ENCODE assay signal across 17 mouse cellular contexts in the genomic region with DNA sequence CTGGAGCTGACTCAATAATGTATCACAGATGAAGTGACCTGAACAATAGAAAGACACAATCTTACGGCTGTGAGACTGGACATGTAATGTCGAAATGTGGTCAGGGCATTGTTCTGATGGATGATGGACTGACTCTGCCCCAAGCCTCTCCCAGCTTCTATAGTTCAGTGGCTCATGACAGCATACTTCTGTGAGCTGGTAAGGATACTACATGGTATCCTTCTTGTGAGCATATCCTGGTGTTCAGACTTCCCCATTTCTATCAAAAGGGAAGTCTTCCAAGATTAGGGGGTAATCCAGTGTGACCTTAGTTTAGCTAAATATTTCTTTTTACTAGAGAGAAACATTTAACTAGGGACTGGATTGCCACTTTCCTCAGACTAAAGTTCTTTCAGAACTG.
"Had no signal": no experiment of that assay in that cellular context is flagged by ENCODE, and none has a peak within 500 bp of the region (broad histone marks: within the 10 kb centered on the region; RNA-seq: fewer than 3 reads in every experiment).

No protein-coding gene starts in this region.

- H3K27ac ChIP-seq: liver, embryonic 14.5 days; midbrain, embryonic 10.5 days; midbrain, embryonic 12.5 days; neural tube, embryonic 12.5 days; stomach, embryonic 15.5 days; stomach, postnatal 0 days had no signal

- ATAC-seq: midbrain, embryonic 16.5 days had no signal

- DNase-seq: lung, adult 18-20 months; lung, embryonic 14.5 days; lung, postnatal 10 days; lung, postnatal 4 days; midbrain, embryonic 14.5 days; right cerebral cortex, postnatal 14 days; thymus, adult 2 months; thymus, postnatal 25 days; thymus, postnatal 4 days had no signal

- H3K4me2 ChIP-seq: lung, embryonic 14.5 days; midbrain, embryonic 12.5 days; neural tube, embryonic 12.5 days; stomach, embryonic 15.5 days had no signal

- H3K4me1 ChIP-seq: midbrain, embryonic 10.5 days; midbrain, embryonic 12.5 days; neural tube, embryonic 12.5 days; stomach, embryonic 15.5 days had no signal

- H3K27me3 ChIP-seq: midbrain, embryonic 12.5 days; neural tube, embryonic 12.5 days; stomach, embryonic 15.5 days had no signal

- H3K9me3 ChIP-seq: midbrain, embryonic 10.5 days; midbrain, embryonic 12.5 days; neural tube, embryonic 12.5 days; stomach, embryonic 15.5 days had no signal

- H3K36me3 ChIP-seq: midbrain, embryonic 10.5 days; midbrain, embryonic 12.5 days; neural tube, embryonic 12.5 days; stomach, embryonic 15.5 days had no signal

- H3K9ac ChIP-seq: liver, embryonic 14.5 days; lung, embryonic 14.5 days; midbrain, embryonic 12.5 days; neural tube, embryonic 12.5 days; stomach, embryonic 15.5 days had no signal

- H3K4me3 ChIP-seq: midbrain, embryonic 10.5 days; midbrain, embryonic 12.5 days; myocyte; neural tube, embryonic 12.5 days; stomach, embryonic 15.5 days had no signal
